Mouse (Mus musculus): Measurements from ENCODE around the gene Mef2b.

DNA sequence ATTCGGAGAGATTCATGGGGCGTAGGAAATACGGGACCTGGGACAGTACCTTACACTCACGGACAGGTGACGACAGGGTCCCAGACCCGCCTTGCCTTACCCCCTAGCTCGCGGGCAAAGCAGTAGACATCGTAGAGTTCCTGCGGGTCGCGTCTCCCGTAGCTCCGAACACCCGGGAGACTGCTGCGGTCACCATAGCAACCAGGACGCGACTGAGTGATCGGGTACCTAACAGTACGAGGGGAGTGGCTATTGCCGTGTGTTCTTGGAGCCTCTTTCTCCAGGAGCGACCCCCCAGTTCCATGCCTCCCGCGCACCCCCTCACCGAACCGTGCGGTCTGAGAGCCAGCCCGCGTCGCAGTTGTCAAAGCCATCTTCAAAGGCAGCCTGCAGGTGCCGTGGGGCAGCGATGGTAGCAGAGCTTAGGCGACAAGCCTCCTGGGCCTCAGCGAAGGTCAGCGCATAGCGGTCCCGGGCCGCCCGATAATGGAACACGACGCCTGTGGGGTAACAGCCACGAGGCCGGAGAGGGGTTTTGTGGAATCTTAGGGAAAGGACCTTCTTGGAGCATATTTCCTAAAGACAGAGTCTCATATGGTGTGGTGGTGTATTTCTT lies 27.0 kb upstream of the Mef2b start:
- TF ChIP-seq CTCF (IDR thresholded peaks at IDR 0.05; ENCODE audit: insufficient read depth, low read length) (no peak), POLR2A (IDR thresholded peaks at IDR 0.05; ENCODE audit: borderline replicate concordance, extremely low read depth, low read depth, low read length) (no peak)
